Mouse (Mus musculus): ENCODE results near the gene Tmem132d. TPM values are rescaled to one million over a fixed set of nuclear protein-coding genes. Genes with fewer than 3 reads are reported as not detected.
"Not testable (repeated sequence)": the region's sequence is repeated elsewhere in the genome, so short reads cannot be mapped to it uniquely, and the experiment has no call there.

Tmem132d gene
- polyA plus RNA-seq, 1 experiment from 2014 or later = 2.9 TPM

- Histone ChIP-seq H3K27me3 (ENCODE audit: control insufficient read depth, insufficient read depth, low read length) (no peaks in the 10 kb centered on the region), H3K27ac (ENCODE audit: low read depth, low read length) (no peak overlapping the region), H3K4me1 (ENCODE audit: control insufficient read depth, insufficient read depth, low read length) (no peaks in the 10 kb centered on the region), H3K9me3 (ENCODE audit: control insufficient read depth, low read length) (no peaks in the 10 kb centered on the region), H3K9ac (replicated peaks; ENCODE audit: low read depth, low read length) (no peak overlapping the region), H3K4me2 (ENCODE audit: low read depth, low read length) (no peak overlapping the region), H3K36me3 (ENCODE audit: control insufficient read depth, insufficient read depth, low read length) (no peaks in the 10 kb centered on the region), H3K4me3 (ENCODE audit: low read depth, low read length) (no peak overlapping the region)
- no peak for ATAC-seq (ENCODE audit: low read depth)
- WGBS = 86% methylated on average over 3 of the region's 3 CpGs
Measured at GRCm38 (mm10) chr5:127756011-127756410, 676.9 kb downstream of the Tmem132d start.

DNA sequence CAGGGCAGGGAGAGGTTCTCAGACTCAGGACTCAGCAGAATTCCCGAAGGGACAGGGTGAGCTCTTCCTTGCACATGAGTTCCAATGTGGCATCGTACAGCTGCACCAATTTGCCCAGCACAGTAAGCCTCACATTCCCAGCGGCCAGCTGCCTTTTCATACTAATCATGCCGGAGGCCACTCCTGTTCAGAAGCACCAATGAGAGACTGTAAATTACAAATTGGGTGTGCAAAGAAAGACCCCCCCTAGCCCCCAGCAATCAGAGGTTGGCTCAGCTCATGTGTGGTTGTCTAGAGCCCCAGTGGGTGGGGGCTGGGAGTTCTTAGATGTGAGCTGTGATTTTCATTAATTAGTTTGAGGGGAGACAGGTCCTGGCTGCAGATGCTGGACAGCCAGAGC, 677.3 kb downstream of the Tmem132d start:
- H3K27ac ChIP-seq (ENCODE audit: low read depth, low read length) = no peak overlapping the region
- WGBS = 53% methylated on average over 4 of the region's 4 CpGs
- no peaks in the 10 kb centered on the region for H3K36me3 ChIP-seq (ENCODE audit: control insufficient read depth, insufficient read depth, low read length)
- no peak for ATAC-seq (ENCODE audit: low read depth)
- H3K9ac ChIP-seq (replicated peaks; ENCODE audit: low read depth, low read length) = no peak overlapping the region
- no peaks in the 10 kb centered on the region for H3K4me1 ChIP-seq (ENCODE audit: control insufficient read depth, insufficient read depth, low read length)
- no peaks in the 10 kb centered on the region for H3K9me3 ChIP-seq (ENCODE audit: control insufficient read depth, low read length)
- H3K27me3 ChIP-seq (ENCODE audit: control insufficient read depth, insufficient read depth, low read length) = no peaks in the 10 kb centered on the region
- H3K4me3 ChIP-seq (ENCODE audit: low read depth, low read length) = no peak overlapping the region
- no peak overlapping the region for H3K4me2 ChIP-seq (ENCODE audit: low read depth, low read length)

- H3K4me3 ChIP-seq (ENCODE audit: low read depth, low read length) = no peak overlapping the region
- H3K4me2 ChIP-seq (ENCODE audit: low read depth, low read length) = peak overlapping the region; percentile 6; the same call in 1 of the 2 replicates
- no peaks in the 10 kb centered on the region for H3K36me3 ChIP-seq (ENCODE audit: control insufficient read depth, insufficient read depth, low read length)
- no peak overlapping the region for H3K27ac ChIP-seq (ENCODE audit: low read depth, low read length)
- no peaks in the 10 kb centered on the region for H3K4me1 ChIP-seq (ENCODE audit: control insufficient read depth, insufficient read depth, low read length)
- no peaks in the 10 kb centered on the region for H3K9me3 ChIP-seq (ENCODE audit: control insufficient read depth, low read length)
- H3K9ac ChIP-seq (replicated peaks; ENCODE audit: low read depth, low read length) = no peak overlapping the region
- no peaks in the 10 kb centered on the region for H3K27me3 ChIP-seq (ENCODE audit: control insufficient read depth, insufficient read depth, low read length)
- 22% methylated on average over 20 of the region's 20 CpGs for WGBS
- ATAC-seq (ENCODE audit: low read depth) = peak; percentile 54
Measured at GRCm38 (mm10) chr5:127751262-127751975, 681.5 kb downstream of the Tmem132d start.

DNA sequence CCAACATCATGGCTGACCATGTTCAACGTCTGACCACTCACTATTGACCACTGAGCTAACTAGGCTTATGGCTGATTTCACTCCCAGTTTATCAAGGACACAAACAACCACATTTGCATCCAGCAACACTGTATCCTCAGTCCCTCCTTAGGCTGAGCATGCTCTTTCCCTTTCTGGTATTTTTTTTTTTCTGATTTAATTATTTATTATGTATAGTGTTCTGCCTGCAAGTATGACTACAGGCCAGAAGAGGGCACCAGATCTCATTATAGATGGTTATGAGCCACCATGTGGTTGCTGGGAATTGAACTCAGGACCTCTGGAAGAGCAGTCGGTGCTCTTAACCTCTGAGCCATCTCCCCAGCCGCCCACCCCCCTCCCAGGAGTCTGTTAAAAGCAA, 683.3 kb downstream of the Tmem132d start:
- not testable (repeated sequence) for H3K27ac ChIP-seq (ENCODE audit: low read depth, low read length); H3K4me1 ChIP-seq (ENCODE audit: control insufficient read depth, insufficient read depth, low read length); H3K9ac ChIP-seq (replicated peaks; ENCODE audit: low read depth, low read length); H3K4me2 ChIP-seq (ENCODE audit: low read depth, low read length); ATAC-seq (ENCODE audit: low read depth); H3K27me3 ChIP-seq (ENCODE audit: control insufficient read depth, insufficient read depth, low read length); H3K36me3 ChIP-seq (ENCODE audit: control insufficient read depth, insufficient read depth, low read length); H3K9me3 ChIP-seq (ENCODE audit: control insufficient read depth, low read length); H3K4me3 ChIP-seq (ENCODE audit: low read depth, low read length)
- 94% methylated on average over 3 of the region's 3 CpGs for WGBS

- no peak overlapping the region for H3K27ac ChIP-seq (ENCODE audit: low read depth, low read length)
- no peaks in the 10 kb centered on the region for H3K9me3 ChIP-seq (ENCODE audit: control insufficient read depth, low read length)
- no peak overlapping the region for H3K4me3 ChIP-seq (ENCODE audit: low read depth, low read length)
- no peak for ATAC-seq (ENCODE audit: low read depth)
- H3K4me2 ChIP-seq (ENCODE audit: low read depth, low read length) = no peak overlapping the region
- no peaks in the 10 kb centered on the region for H3K27me3 ChIP-seq (ENCODE audit: control insufficient read depth, insufficient read depth, low read length)
- H3K36me3 ChIP-seq (ENCODE audit: control insufficient read depth, insufficient read depth, low read length) = no peaks in the 10 kb centered on the region
- WGBS = 71% methylated on average over 16 of the region's 16 CpGs
- H3K9ac ChIP-seq (replicated peaks; ENCODE audit: low read depth, low read length) = no peak overlapping the region
- no peaks in the 10 kb centered on the region for H3K4me1 ChIP-seq (ENCODE audit: control insufficient read depth, insufficient read depth, low read length)
Measured at GRCm38 (mm10) chr5:127741331-127741730, 691.5 kb downstream of the Tmem132d start.

Other genes starting within 250 kb of the Tmem132d start
- 2.6 and 4.4 TPM in 2 replicates for gene Fzd10, start 167.8 kb upstream of the Tmem132d start, polyA plus RNA-seq (2014; fragmentation: Nextera tagmentation; extraction: Ambion mirVana)

Data from neural tube, embryonic 14.5 days (tissue).